Mouse (Mus musculus) ovary, postnatal 10 days (tissue): ENCODE results near the gene Rnf34.

ENCODE experiments used
- DNase-seq: peaks from one replicate; pipeline ENCODE4 v3.0.0; 2022; ENCODE audit warnings: low spot score

Gene Rnf34

DNA sequence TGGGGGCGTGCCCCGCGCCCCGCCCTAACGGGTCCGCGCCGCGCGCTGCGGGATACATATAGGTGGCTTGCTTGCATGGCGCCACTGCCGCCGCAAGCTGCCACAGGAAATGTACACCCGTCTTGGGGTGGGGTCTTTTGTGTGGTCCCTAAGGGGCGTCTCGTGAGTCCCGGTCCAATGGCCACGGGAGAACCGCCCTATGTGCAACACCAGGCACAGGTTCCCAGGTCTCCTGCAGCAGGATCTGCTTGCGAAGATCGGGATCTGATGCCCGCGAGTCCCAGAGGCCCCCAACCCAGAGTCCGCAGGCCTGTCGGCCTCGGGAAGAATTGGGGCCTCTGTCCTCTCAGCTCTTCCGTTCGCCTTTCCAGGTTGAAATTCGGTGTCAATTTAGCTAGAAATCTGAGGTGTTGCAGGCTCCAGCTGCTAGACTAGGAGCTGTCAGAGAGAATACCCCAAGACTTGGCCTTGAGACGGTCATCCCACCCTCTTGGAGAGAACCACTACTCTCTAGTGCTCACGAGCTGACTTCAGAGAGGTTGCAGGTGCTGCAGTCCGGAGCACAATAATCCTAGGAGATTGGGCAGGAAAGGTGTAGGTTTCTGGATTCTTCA is 50.8 kb downstream of the Rnf34 start:
- DNase-seq = no peak

DNA sequence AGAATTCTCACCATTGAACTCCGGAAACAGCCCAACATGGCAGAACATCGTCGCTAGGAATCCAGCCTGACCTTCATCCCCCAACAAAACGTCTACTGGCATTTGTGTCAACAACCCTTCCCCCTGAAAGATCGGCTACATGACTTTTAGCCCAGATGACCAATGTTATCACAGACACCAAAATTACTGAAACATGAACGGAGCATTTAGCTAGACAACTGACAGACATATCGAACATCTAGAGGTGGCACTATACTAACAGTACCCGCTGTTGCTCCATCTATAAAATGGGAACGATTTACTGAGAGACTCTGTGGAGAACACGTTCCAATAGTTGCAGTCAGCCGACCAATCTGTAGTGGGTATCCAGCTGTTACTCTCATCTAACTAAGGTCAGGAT is 51.3 kb downstream of the Rnf34 start:
- DNase-seq = no peak

DNA sequence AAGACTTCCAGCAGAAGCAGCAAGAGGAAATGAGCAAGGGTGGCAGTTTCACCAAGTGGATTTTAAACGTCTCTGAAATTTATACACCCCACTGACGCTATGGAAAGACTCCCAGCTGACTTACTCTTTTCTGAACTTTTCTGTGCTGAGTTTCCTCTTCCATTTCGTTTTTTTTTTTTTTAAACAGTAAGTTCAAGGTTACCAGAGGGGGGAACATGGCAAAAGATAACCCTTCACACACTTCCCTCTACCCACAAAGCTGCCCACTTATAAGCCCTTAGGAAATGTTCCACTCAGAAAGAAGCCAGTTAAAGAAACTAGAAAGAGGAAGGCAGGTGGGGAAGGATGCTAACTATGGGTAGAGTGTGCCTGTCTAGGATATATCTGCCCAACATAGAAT is 51.8 kb downstream of the Rnf34 start:
- DNase-seq = no peak

DNA sequence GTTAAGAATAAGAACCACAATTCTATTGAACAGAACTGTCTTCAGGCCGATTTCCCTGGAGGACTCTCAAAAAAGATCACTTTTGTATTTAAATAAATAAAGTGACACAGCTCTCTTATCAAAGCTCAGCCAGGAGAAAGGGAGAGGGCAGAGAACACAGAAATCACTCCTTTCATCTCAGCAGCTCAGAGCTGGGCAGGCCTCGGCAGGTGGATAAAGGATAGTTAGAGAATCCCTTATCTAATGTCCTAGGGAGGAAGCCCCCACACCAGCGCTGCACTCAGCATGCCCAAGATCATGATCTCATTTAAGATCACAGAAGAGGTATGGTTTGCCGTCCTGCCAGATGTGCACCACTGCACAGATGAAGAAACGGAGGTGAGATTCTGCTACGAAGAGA is 52.4 kb downstream of the Rnf34 start:
- DNase-seq = no peak

DNA sequence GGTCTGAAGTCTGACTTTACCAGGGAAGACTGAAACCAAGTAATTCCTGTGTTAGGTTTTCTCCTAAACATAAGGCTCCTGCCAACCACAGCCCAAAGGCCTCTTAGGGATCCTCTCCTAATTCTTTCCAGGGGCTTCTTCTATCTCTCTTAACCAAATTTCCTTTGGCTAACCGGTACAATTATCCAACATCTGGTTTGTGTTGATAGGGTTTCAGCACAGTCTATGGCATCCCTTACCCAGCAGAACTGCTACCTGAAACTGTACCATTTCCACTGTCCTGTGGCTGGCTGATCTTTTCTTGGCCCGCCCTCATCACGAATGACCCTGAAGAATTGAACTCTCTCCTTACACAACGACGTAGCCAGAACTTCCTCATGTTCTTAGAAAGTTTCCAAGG is 53.3 kb downstream of the Rnf34 start:
- DNase-seq = no peak

DNA sequence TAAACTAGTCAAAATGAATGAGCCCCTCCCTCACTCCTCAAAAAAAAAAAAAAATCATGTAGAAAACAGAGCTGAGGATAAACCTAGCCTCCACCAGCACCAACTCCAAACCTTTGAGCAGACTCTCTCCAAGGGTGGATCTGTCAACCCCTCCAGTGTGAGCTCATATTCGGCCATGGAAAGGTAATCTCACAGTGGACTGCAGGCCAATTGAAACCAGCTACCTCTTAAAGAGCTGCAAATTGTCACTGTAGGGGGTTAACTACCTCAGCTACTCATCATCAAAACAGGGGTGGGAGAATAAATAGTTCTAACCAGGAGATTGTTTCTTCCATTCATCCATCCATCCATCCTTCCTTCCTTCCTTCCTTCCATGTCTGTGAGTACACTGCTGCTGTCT is 57.3 kb downstream of the Rnf34 start:
- no peak for DNase-seq

DNA sequence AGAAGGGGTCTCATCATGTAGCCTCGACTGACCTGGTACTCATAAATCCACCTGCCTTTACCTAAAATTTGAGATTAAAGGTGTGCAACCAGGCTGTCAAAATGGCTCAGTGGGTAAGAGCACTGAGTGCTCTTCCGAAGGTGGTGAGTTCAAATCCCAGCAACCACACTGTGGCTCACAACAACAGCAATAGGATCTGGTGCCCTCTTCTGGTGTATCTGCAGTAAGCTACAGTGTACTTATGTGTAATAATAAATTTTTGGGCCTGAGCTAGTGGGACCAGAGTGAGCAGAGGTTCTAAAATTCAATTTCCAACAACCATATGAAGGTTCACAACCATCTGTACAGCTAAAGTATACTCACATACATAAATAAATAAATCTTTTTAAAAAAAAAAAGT is 58.2 kb downstream of the Rnf34 start:
- DNase-seq = no peak

DNA sequence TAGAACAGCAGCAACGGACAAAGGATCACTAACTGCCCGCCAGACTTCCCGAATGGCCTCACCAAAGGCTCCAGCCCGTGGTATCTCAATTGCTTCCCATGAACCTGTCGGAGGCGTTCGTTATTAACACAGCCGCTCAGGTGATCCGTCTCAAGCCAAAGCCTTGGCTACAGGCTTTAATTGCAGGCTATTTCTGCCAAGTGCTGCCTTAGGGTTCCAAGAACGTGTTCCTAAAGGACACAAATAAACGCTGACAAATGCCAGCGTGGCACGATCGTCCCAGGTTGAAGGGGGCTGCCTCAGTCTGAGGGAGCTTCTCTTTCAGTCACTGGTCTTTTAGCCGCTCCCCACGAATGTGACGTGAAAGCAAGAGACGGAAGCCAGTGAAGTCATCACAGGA is 59.6 kb downstream of the Rnf34 start:
- DNase-seq = no peak

DNA sequence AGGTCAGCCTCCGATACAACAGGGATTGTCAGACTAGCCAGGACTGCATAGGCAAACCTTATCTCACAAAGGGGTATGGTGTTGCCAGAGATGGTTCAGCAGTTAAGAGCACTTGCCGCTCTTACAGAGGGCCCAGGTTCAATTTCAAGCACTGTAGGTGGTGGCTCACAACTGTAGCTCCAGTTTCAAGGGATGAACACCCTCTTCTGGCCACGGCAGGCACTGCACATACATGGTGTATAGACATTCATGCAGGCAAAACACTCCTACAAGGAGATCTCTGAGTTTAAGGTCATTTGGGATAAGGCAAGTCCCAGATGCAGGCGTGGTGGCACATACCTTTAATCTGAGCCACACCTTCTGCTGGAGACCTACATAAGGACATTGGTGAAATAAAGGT is 63.0 kb downstream of the Rnf34 start:
- DNase-seq = no peak

DNA sequence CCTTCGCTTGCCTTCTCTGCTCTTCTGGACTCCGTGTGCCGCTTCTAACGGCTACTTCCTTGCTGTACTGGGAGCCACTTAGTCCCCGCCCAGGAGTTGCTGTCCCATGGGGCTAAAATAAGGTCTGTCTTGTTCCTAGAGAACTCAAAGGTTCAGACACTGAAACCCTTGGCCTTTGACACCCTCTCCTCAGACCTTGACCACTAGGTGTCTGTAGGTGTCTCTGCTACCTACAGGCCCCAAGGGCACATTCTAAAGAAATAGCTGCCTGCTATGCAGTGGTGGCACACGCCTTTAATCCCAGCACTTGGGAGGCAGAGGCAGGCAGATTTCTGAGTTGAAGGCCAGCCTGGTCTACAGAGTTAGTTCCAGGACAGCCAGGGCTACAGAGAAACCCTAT is 66.3 kb downstream of the Rnf34 start:
- no peak for DNase-seq

DNA sequence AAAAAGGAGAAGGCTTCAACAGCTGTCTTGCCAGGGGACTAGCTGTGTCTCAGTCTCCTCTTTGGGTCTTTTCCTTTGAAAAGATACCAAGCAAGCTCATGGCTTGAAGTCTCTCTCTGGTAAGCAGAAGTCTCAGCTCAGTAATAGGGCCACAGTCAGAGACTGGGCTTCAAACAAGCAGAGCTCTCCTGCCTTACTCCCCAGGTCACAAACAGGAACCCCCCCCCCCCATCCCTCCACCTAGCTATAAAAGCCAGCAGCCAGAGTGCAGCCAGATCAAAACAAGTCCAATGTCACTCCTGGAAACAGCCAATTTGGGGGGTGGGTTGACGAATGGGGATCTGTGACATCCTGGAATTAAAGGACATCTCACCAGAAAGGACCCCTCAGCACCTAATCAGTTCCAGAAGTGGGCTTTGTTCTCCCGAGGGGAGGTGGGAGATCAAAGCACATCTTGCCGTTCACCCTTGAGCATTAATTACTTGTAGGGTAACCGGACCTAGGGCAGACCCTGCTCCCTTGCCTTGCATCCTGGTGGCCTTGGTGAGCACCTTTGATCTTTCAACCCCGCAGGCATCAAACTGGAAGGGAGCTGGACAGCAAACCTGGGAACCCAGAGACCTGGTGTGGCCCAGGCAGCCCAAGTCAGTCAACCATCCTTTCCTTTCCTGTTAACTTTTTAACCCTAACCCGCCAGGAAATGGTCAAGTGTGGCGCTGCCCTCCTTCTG is 68.3 kb downstream of the Rnf34 start:
- DNase-seq = no peak

DNA sequence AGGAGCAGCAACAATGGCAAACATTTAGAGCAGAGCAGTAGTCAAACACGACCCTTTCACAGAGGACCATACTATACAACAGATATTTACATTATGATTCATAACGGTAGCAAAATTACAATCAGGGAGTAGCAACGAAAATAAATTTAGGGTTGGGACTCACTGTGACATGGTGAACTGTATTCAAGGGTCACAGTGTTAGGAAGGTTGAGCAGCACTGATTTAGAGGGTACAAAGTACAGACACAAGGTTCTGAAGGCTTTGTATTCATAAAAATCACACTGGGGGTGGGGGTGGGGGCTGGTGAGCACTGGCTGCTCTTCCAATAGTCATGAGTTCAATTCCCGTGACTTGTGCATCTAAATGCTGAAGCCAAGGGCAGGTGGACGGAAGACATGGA is 70.7 kb downstream of the Rnf34 start:
- no peak for DNase-seq
